Mouse (Mus musculus) thymus, postnatal 4 days (tissue): Measurements from ENCODE around the gene Gm17428.
"Not testable (repeated sequence)": the region's sequence is repeated elsewhere in the genome, so short reads cannot be mapped to it uniquely, and the experiment has no call there.

ENCODE experiments used
- DNase-seq: peaks from one replicate; pipeline ENCODE4 v3.0.0; 2021

Gm17428 gene

GRCm38 (mm10) chr14:54953664-54954206 is 23.0 kb upstream of the Gm17428 start:
- no peak for DNase-seq

GRCm38 (mm10) chr14:54954474-54954873 is 22.3 kb upstream of the Gm17428 start:
- no peak for DNase-seq

GRCm38 (mm10) chr14:54955481-54955880 is 21.3 kb upstream of the Gm17428 start:
- no peak for DNase-seq

GRCm38 (mm10) chr14:54956533-54956932 is 20.2 kb upstream of the Gm17428 start:
- no peak for DNase-seq

- no peak for DNase-seq
Observed at GRCm38 (mm10) chr14:54958503-54958902, 18.2 kb upstream of the Gm17428 start.

GRCm38 (mm10) chr14:54959197-54959596 is 17.5 kb upstream of the Gm17428 start:
- no peak for DNase-seq

- DNase-seq: not testable (repeated sequence)
Observed at GRCm38 (mm10) chr14:54959853-54960613, 16.7 kb upstream of the Gm17428 start.

- peak; percentile 44 for DNase-seq
Observed at GRCm38 (mm10) chr14:54960769-54961168, 16.0 kb upstream of the Gm17428 start.

- DNase-seq: no peak
Observed at GRCm38 (mm10) chr14:54961487-54961886, 15.2 kb upstream of the Gm17428 start.

- DNase-seq: no peak
Observed at GRCm38 (mm10) chr14:54962714-54963113, 14.0 kb upstream of the Gm17428 start.

GRCm38 (mm10) chr14:54963727-54964126 is 13.0 kb upstream of the Gm17428 start:
- DNase-seq: no peak

- no peak for DNase-seq
Observed at GRCm38 (mm10) chr14:54965044-54965443, 11.7 kb upstream of the Gm17428 start.

GRCm38 (mm10) chr14:54965631-54966030 is 11.1 kb upstream of the Gm17428 start:
- no peak for DNase-seq

GRCm38 (mm10) chr14:54966320-54966977 is 10.3 kb upstream of the Gm17428 start, which contains the start of gene Myh6:
TSS of gene Myh6 (minus strand) at chr14:54966927.
- no peak for DNase-seq

- DNase-seq: no peak
Observed at GRCm38 (mm10) chr14:54967874-54968273, 8.9 kb upstream of the Gm17428 start.

GRCm38 (mm10) chr14:54968344-54968743 is 8.4 kb upstream of the Gm17428 start:
- no peak for DNase-seq

- not testable (repeated sequence) for DNase-seq
Observed at GRCm38 (mm10) chr14:54972786-54973185, 3.9 kb upstream of the Gm17428 start.

GRCm38 (mm10) chr14:54974068-54974791 is 2.5 kb upstream of the Gm17428 start:
- no peak for DNase-seq

- no peak for DNase-seq
Observed at GRCm38 (mm10) chr14:54978664-54979063, 1.9 kb downstream of the Gm17428 start.

- DNase-seq: no peak
Observed at GRCm38 (mm10) chr14:54981934-54982333, 5.2 kb downstream of the Gm17428 start.

- DNase-seq: not testable (repeated sequence)
Observed at GRCm38 (mm10) chr14:54988350-54988874, 11.7 kb downstream of the Gm17428 start.

GRCm38 (mm10) chr14:54988882-54989281 is 12.1 kb downstream of the Gm17428 start:
- DNase-seq: no peak

- no peak for DNase-seq
Observed at GRCm38 (mm10) chr14:54989886-54990441, 13.2 kb downstream of the Gm17428 start.
